Mouse (Mus musculus) kidney, embryonic 15.5 days (tissue): ENCODE measurements around the gene Mif. TPM values are rescaled to one million over a fixed set of nuclear protein-coding genes. Genes with fewer than 3 reads are reported as not detected.
A peak's percentile ranks its signal among the peaks of the same experiment; 100 is the strongest.

Experiments used
- ATAC-seq: fragments of 200-750 bp; cut with Nextera tagmentation; replicated peaks from 2 replicates; pipeline ENCODE4 v1.8.0; 2017; ENCODE audit warnings: moderate TSS enrichment; ENCODE audit not compliant: low FRiP score
- H3K27ac ChIP-seq: fragments of 300-500 bp; sonication (generic); 2 replicates; pipeline ENCODE4 v1.5.1; 2015; ENCODE audit warnings: mild to moderate bottlenecking, inconsistent platforms
- H3K27me3 ChIP-seq: fragments of 300-500 bp; sonication (generic); 2 replicates; pipeline ENCODE4 v1.6.1; 2015; ENCODE audit warnings: inconsistent platforms
- H3K36me3 ChIP-seq: fragments of 300-500 bp; sonication (generic); 2 replicates; pipeline ENCODE4 v1.6.1; 2015; ENCODE audit warnings: inconsistent platforms
- H3K4me1 ChIP-seq: fragments of 300-500 bp; sonication (generic); 2 replicates; pipeline ENCODE4 v1.6.1; 2015; ENCODE audit warnings: inconsistent platforms
- H3K4me2 ChIP-seq: fragments of 300-500 bp; sonication (generic); 2 replicates; pipeline ENCODE4 v1.6.1; 2015; ENCODE audit warnings: moderate library complexity, mild to moderate bottlenecking, inconsistent platforms
- H3K4me3 ChIP-seq: fragments of 300-500 bp; sonication (generic); replicated peaks from 2 replicates; pipeline ENCODE4 v1.5.1; 2015; ENCODE audit warnings: mild to moderate bottlenecking, inconsistent platforms
- H3K9ac ChIP-seq: fragments of 300-500 bp; sonication (generic); 2 replicates; pipeline ENCODE4 v1.6.1; 2015; ENCODE audit warnings: mild to moderate bottlenecking, inconsistent platforms
- H3K9me3 ChIP-seq: fragments of 300-500 bp; sonication (generic); replicated peaks from 2 replicates; pipeline ENCODE4 v1.6.1; 2016; ENCODE audit warnings: inconsistent platforms
- WGBS: fragments of 180-500 bp; shearing (Covaris S2); methylation state at CpG from one replicate; pipeline ENCODE4 v1.1.7; 2015; ENCODE audit warnings: mixed read lengths; 5-methylcytosine and 5-hydroxymethylcytosine counted together
- polyA plus RNA-seq: library from polyadenylated mRNA; unstranded; fragments of >200 nt; fragmentation: Nextera tagmentation; extraction: Ambion mirVana; gene quantifications from 2 replicates; pipeline ENCODE4 v1.2.1, GENCODE M21; 2015

Gene Mif
- polyA plus RNA-seq, 1 experiment from 2014 or later = 2,032 TPM

DNA sequence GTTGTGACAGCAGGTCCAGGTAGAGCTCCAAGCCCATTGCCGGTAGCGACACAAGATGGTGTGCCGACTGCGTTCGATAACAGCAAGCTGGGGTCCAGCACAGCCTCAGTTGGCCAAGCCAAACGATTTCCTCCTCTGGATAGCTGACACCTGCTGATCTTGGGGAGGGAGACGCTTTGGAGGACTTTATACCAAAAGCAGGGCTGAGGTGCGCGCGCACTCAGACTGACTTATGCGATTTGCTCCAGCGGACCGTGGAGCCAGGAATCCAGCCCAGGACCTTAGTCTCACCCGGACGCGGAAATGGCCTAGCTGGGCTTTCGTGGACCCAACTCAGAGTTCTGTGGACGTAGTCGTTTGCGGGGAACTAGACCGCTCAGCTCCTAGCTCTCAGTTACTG lies 25.8 kb downstream of the Mif start:
- peak overlapping the region; percentile 29 for H3K9ac ChIP-seq
- peak overlapping the region; percentile 72 for H3K27ac ChIP-seq
- WGBS = under 1% methylated on average over 21 of the region's 21 CpGs
- peak overlapping the region; percentile 42 for H3K4me3 ChIP-seq
- H3K9me3 ChIP-seq = no peaks in the 10 kb centered on the region
- peak overlapping the region; percentile 78 for H3K4me2 ChIP-seq
- H3K4me1 ChIP-seq = peaks cover 57% of the 10 kb centered on the region
- ATAC-seq = peak; percentile 37
- no peaks in the 10 kb centered on the region for H3K36me3 ChIP-seq
- no peaks in the 10 kb centered on the region for H3K27me3 ChIP-seq

DNA sequence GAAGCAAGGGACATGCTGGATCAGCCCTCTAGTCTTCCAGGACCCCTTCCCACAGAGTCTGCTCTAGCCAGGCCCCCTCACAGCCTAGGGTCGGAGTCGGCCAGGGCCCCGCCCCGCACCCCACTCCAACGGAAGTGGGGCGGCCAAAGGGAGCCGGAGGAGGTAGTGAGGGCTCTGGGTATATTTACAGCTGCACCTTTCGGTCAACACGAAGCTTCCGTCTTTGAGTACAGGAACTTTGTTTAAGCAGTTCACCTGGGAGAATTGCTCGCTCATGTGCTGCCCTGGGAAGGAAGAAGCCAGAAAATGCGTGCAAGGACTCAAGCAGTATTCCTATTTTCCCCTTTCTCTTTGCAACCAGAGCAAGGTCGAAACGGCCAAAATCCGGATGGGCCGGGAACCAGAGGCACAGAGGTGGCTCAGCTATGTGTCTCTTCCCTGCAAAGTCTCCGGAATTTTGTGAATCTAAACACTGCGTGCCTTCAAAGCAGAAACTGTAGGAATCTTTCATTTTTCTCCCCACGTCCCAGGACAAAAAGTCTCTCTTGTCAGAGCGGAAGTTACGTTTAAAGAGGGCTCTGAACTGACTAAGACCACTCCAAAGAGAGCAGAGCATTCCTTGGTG lies 26.5 kb downstream of the Mif start:
- Histone ChIP-seq H3K4me1 (peaks cover 56% of the 10 kb centered on the region), H3K27ac (peak overlapping the region; percentile 72), H3K27me3 (no peaks in the 10 kb centered on the region), H3K36me3 (no peaks in the 10 kb centered on the region), H3K9me3 (no peaks in the 10 kb centered on the region), H3K9ac (peak overlapping the region; percentile 29), H3K4me3 (peak overlapping the region; percentile 42), H3K4me2 (peak overlapping the region; percentile 78)
- no peak; the same call in 1 of the 2 replicates for ATAC-seq
- 11% methylated on average over 21 of the region's 21 CpGs for WGBS

DNA sequence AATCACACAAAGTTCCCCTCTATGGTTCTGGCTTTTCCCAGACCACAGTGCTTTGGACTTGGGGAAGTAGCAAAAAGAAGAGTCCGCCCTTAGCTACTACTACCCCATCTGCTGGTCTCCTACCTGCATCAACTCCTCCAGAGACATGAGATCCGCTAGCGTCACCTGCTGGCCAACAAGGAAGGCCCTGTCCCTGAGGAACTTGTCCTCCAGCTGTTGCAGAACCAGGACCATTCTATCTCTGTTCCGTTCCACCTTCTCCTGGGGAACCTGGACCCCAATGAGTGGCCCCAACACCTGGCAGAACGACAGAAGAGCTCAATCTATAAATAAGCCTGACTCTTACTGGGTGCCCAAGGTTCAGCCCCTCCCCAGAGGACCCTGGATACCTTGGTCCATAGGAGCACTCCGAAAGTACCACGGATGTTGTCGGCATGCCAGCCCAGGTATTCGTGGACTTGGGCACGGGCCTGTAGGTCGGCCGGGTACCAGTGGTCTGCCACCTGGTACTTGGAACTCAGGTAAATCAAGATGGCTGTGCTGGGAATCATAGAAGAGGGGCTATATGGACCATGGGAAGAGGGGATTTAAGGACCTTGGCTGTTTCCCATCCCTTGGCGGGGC lies 27.7 kb downstream of the Mif start:
- no peak overlapping the region for H3K27ac ChIP-seq
- H3K36me3 ChIP-seq = no peaks in the 10 kb centered on the region
- H3K9me3 ChIP-seq = no peaks in the 10 kb centered on the region
- H3K27me3 ChIP-seq = no peaks in the 10 kb centered on the region
- H3K4me2 ChIP-seq = no peak overlapping the region
- H3K4me3 ChIP-seq = no peak overlapping the region
- H3K4me1 ChIP-seq = peaks cover 49% of the 10 kb centered on the region
- 71% methylated on average over 13 of the region's 13 CpGs for WGBS
- ATAC-seq = no peak
- no peak overlapping the region for H3K9ac ChIP-seq

DNA sequence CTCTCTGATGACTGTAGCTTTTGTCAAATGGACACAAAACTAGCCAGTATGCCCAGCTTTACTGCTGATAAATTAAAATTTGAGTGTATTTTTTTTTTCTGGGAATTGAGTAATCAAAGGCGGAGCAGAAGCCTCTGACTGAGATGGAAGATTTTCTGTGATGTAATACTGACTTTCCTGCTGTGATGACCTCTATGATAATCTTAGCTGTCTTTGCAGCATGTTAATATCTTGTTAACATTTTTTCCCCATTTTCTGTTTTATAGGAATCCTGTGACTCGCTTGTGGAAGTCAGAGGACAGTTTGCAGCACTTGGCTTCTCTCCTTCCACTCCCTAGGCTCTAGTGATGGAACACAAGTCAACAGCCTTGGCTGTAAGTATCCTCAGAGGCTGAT lies 29.8 kb downstream of the Mif start:
- Histone ChIP-seq H3K4me1 (peaks cover 31% of the 10 kb centered on the region), H3K4me2 (no peak overlapping the region), H3K36me3 (no peaks in the 10 kb centered on the region), H3K27ac (no peak overlapping the region), H3K27me3 (no peaks in the 10 kb centered on the region), H3K4me3 (no peak overlapping the region), H3K9me3 (no peaks in the 10 kb centered on the region), H3K9ac (no peak overlapping the region)
- ATAC-seq = no peak
- 84% methylated on average over 2 of the region's 2 CpGs for WGBS

DNA sequence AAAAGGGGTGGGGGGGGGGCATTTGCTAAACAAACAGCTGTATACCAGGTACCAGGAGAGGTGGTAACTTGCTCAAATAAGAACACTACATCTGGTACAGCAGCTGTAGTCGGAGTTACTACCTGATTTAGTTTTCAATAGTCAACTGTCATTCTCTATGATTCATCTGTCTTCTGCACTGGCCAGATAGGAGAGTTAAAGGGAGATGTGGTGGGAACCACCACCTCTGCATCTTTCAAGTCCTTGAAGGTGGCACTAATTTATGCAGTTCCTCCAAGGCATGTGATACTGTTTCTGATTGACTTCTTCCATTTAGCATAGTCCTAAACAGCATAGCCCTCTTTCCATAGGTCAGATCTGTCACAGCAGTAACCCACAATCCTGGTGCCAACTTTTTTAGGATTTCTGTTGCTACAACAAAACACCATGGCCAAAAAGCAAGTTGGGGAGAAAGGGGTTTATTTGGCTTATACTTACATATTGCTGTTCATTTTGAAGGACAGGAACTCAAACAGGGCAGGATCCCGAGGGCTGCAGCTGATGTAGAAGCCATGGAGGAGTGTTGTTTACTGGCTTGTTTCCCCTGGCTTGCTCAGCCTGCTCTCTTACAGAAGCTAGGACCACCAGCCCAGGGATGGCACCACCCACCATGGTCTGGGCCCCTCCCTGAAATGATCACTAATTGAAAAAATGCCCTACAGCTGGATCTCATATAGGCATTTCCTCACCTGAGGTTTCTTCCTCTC lies 30.3 kb downstream of the Mif start:
- Histone ChIP-seq H3K4me1 (peaks cover 25% of the 10 kb centered on the region), H3K27me3 (no peaks in the 10 kb centered on the region), H3K27ac (no peak overlapping the region), H3K36me3 (no peaks in the 10 kb centered on the region), H3K4me2 (no peak overlapping the region), H3K9ac (no peak overlapping the region), H3K9me3 (no peaks in the 10 kb centered on the region), H3K4me3 (no peak overlapping the region)
- WGBS = 76% methylated on average over 2 of the region's 2 CpGs
- ATAC-seq = no peak

DNA sequence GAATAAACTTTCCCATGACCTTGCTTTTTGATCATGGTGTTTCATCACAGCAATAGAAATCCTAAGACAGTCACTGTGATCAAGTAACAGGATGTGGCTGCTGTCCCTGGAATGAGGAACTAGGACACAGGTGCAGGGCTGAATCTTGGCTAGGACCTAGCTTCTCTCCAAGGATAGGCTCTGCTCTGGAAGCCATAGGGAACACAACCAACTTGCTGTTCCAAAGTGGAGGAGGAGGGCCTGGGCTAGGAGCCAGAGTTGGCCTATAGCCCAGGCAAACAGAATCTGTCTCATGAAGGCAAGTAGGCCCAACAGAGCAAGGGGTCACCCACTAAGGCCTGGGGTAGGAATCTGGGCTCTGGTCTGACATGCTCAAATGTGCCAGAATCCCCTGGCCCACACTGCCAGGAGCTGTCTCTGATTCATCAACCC lies 31.5 kb downstream of the Mif start:
- no peaks in the 10 kb centered on the region for H3K9me3 ChIP-seq
- no peak overlapping the region for H3K9ac ChIP-seq
- no peak overlapping the region for H3K27ac ChIP-seq
- no peak overlapping the region for H3K4me2 ChIP-seq
- H3K36me3 ChIP-seq = no peaks in the 10 kb centered on the region
- peaks cover 13% of the 10 kb centered on the region for H3K4me1 ChIP-seq
- no peak for ATAC-seq
- no peak overlapping the region for H3K4me3 ChIP-seq
- H3K27me3 ChIP-seq = no peaks in the 10 kb centered on the region

DNA sequence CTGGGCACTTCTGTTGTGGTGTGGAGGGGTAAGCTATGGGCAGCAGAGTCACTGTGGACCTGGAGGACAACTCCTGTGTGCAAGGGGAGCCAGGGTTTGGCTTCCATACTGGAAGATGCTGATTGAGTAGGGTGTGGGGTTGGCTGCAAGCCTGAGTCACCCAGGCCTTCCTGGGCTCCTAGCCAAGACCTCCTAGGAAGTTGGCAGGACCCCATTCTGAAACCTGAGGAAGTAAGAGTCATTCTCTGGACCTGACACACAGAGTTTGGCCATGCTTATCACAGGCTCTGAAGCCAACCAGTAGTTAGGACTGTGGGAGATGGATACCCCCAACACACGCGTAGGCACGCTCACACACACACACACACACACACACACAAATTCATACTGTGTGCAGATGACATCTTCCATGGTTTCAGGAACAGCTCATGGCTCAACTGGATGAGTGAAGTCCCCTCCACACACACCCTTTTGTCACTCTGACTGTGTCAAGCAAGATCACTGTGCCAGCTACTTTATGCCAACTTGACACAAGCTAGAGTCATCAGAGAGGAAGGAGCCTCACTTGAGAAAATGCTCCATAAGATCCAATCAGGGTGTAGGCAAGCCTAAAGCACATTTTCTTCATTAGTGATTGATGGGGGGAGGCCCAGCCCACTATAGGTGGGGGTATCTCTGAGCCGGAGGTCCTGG lies 32.2 kb downstream of the Mif start:
- H3K4me3 ChIP-seq = no peak overlapping the region
- H3K9me3 ChIP-seq = no peaks in the 10 kb centered on the region; the same call in 1 of the 2 replicates
- WGBS = 94% methylated on average over 4 of the region's 4 CpGs
- H3K27ac ChIP-seq = no peak overlapping the region
- peaks cover 7% of the 10 kb centered on the region; the same call in 1 of the 2 replicates for H3K4me1 ChIP-seq
- H3K27me3 ChIP-seq = no peaks in the 10 kb centered on the region
- no peaks in the 10 kb centered on the region for H3K36me3 ChIP-seq
- H3K9ac ChIP-seq = no peak overlapping the region
- ATAC-seq = no peak
- no peak overlapping the region for H3K4me2 ChIP-seq

DNA sequence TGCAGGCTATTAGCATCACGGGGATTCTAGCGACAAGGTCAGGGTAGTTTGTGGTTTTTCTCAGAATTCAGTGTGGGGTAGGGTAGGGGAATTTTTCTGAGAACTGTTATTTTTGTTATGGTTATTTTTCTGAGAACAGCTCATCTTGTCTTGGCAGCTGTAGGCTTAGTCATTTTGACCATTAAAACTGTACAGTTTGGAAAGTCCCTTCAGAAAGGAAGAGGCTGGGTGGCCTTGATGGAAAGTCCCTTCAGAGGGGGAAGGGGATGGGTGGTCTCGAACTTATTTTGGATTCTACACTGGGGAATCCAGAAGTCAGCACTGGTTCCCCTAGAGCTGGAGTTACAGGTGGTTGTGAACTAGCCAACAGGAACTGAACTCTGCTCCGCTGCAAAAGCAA lies 35.5 kb downstream of the Mif start:
- Histone ChIP-seq H3K4me1 (peaks cover 7% of the 10 kb centered on the region; the same call in 1 of the 2 replicates), H3K9me3 (no peaks in the 10 kb centered on the region; the same call in 1 of the 2 replicates), H3K9ac (no peak overlapping the region), H3K27me3 (no peaks in the 10 kb centered on the region), H3K4me2 (no peak overlapping the region), H3K4me3 (no peak overlapping the region), H3K36me3 (no peaks in the 10 kb centered on the region), H3K27ac (no peak overlapping the region)
- WGBS = 88% methylated on average over 4 of the region's 4 CpGs
- ATAC-seq = no peak

DNA sequence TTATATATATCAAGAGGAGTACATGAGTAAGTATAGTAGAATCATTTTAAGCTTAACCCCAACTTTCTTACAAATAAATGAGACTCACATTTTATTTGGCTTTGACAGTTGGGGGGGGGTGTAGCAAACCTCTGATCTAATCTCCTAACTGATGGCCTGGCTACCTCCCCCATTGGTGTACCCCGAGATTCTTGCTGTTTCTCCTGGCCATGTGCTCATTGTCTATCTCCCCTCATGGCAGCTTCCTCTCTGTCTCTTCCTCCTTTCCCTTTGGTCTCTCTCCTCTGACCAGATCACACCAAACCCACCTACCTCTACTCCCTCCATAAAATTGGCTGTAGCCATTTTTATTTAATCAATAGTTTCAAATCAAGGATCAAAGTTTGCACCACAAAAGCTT lies 36.3 kb downstream of the Mif start:
- Histone ChIP-seq H3K27ac (no peak overlapping the region), H3K4me2 (no peak overlapping the region), H3K4me1 (peaks cover 7% of the 10 kb centered on the region; the same call in 1 of the 2 replicates), H3K4me3 (no peak overlapping the region), H3K9ac (no peak overlapping the region), H3K9me3 (no peaks in the 10 kb centered on the region; the same call in 1 of the 2 replicates), H3K27me3 (no peaks in the 10 kb centered on the region), H3K36me3 (no peaks in the 10 kb centered on the region)
- WGBS = 93% methylated on average over 1 of the region's 1 CpGs
- ATAC-seq = no peak

DNA sequence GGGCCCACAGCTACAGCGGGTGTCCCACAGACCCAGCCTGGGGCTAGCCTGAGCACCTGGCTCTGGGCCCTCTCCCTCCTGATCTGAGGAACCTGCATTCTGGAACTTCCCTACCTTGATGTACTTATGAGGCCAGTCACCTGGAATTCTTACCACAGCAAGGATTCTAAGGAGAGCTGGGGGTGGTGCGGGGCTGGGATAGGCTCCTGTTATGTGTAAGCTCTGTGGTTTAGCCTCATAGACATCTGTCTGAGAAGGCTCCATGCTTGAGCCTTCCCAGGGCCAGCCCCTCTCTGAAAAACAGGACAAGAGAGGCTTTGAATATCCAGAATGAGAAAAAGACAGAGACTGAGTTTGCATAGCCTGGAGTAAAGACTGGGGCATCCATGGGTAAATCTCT lies 37.6 kb downstream of the Mif start, which contains the start of gene Gstt4:
Gene Gstt4, minus strand, starts transcription at position 101 of the 400 bp plus-strand sequence.
- no peaks in the 10 kb centered on the region; the same call in 1 of the 2 replicates for H3K9me3 ChIP-seq
- no peak for ATAC-seq
- no peak within 1 kb of the TSS for H3K4me2 ChIP-seq
- H3K4me3 ChIP-seq = no peak within 1 kb of the TSS
- no peak within 1 kb of the TSS for H3K27ac ChIP-seq
- peaks cover 2% of the 10 kb centered on the region; the same call in 1 of the 2 replicates for H3K4me1 ChIP-seq
- H3K27me3 ChIP-seq = no peaks in the 10 kb centered on the region
- no peaks in the 10 kb centered on the region for H3K36me3 ChIP-seq
- WGBS = 83% methylated on average over 2 of the region's 2 CpGs
- H3K9ac ChIP-seq = no peak within 1 kb of the TSS

DNA sequence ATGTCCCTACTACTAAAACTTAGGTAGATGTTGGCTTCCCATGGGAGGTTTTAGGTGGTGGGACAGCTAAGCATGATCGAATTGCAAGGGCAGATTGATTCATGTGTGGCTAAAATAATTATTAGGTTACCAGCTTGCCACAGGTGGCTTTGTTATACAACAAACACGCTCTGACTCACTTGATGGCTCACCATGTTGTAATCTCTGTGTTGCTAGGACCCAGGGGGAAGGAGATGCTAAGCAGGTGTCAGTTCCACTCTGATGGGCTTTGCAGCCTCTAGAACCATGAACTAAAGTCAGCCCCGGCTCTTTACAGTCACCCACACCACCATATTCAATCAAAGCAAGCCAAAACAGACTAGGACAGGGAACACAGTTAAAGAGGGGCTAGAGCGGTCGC lies 40.2 kb downstream of the Mif start:
- ATAC-seq = no peak
- Histone ChIP-seq H3K4me3 (no peak overlapping the region), H3K27ac (no peak overlapping the region), H3K4me1 (no peaks in the 10 kb centered on the region), H3K27me3 (no peaks in the 10 kb centered on the region), H3K4me2 (no peak overlapping the region), H3K36me3 (no peaks in the 10 kb centered on the region), H3K9ac (no peak overlapping the region), H3K9me3 (no peaks in the 10 kb centered on the region; the same call in 1 of the 2 replicates)
- 74% methylated on average over 5 of the region's 5 CpGs for WGBS

DNA sequence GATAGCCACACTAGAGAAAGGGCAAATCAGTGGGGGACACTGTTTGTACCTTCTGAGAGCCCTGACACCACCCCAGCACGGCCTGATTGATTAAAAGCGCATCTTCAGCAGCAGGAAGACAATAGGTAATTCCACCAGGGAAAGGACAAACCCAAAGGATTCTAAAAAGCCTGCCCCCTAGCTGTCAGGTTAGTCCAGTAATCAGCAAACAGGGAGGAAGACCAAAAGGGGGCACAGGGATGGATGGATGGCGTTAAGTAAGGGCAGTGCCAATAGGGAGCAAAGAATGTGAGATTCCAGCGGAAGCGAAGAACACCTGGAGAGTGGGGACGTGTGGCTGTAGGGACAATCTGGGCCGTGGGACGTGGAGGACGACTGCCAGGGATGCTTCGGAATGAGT lies 41.4 kb downstream of the Mif start:
- no peak for ATAC-seq
- Histone ChIP-seq H3K27ac (no peak overlapping the region), H3K36me3 (no peaks in the 10 kb centered on the region), H3K9me3 (no peaks in the 10 kb centered on the region; the same call in 1 of the 2 replicates), H3K4me1 (no peaks in the 10 kb centered on the region), H3K27me3 (no peaks in the 10 kb centered on the region), H3K9ac (no peak overlapping the region), H3K4me2 (no peak overlapping the region), H3K4me3 (no peak overlapping the region)
- 67% methylated on average over 10 of the region's 10 CpGs for WGBS
